Mouse (Mus musculus) heart, adult 18-20 months (tissue): ENCODE results near the gene Tecta. TPM values are rescaled to one million over a fixed set of nuclear protein-coding genes. Genes with fewer than 3 reads are reported as not detected.

ENCODE experiments used
- DNase-seq, 2 experiments: peaks; one replicate each; pipeline ENCODE4 v3.0.0; 2021 to 2022; ENCODE audit warnings: mixed read lengths in 1 of 2
- total RNA-seq, 2 experiments: library from RNA; stranded (reverse); gene quantifications; 2 replicates each; pipeline ENCODE4 v1.2.3; 2021

The Tecta gene
- total RNA-seq, 2 experiments from 2014 or later = not detected

DNA sequence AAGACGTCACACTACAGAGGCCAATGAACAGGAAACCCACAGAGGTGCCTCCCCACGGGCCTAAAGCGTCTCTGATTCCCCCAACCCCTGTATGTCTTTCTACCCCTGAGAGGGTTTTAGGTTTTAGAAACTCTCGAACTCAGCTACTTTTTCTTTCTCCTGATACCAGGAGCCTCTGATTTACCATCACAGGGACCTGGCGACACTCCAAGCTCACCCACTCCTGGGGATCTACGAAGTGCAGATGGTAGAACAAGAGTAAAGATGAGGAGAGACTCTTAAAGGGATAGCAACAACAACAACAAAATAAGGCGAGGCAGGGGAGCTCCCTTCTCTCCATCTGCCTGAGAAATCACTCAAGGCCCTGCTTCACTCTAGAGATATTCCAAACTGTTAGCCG is 12.7 kb downstream of the Tecta start:
- no peak for DNase-seq

DNA sequence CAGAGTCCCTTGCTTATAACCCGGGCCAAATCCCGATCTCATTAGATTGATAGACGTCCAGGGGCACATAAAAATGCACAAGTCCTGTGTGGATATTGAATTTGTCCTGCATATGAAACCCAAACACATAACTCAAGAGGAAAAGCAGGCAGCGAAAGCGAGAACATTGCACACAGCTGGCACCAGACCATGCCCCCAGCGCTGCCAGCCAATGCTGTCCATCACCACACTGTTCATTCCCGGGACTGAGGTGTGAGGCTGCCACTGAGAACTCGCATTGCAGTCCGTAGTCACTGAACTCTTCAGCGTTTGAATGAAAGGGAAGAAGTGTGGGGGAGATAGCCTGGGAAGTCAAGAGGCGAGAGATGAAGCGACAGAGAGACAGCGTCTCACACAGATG is 14.1 kb downstream of the Tecta start:
- no peak for DNase-seq

DNA sequence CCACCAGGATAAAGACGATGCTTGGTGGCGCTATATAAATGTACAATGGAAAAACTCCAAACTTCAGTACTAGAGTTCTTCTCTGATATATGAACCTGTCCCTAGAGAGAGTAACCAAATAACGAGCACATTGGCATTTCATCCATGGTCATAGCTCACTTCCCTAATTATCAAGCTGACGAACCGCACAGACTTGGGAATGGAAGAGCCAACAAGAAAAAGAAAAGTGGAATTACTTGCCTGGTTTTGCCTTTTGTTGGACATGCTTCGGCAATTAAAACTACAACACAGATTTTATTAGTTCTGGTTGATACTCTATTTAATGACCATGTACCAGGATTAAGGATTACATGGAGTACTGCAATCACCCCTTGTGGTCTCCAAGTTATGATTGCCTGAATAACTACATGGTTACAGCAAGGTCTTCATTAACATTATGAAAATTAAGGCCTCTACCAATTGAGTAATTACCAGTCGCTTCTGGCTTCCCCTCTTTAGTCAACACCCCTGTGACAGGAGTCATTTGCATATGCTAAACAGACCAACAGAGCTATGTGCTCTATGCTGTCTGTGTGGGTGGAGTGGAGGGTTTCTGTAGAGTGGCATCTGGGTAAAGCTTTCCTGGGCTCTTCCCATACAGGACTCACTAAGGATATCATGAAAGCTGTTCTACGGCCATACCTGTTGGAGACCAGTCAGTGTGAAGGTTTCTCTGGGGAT is 16.9 kb downstream of the Tecta start:
- DNase-seq = no peak

DNA sequence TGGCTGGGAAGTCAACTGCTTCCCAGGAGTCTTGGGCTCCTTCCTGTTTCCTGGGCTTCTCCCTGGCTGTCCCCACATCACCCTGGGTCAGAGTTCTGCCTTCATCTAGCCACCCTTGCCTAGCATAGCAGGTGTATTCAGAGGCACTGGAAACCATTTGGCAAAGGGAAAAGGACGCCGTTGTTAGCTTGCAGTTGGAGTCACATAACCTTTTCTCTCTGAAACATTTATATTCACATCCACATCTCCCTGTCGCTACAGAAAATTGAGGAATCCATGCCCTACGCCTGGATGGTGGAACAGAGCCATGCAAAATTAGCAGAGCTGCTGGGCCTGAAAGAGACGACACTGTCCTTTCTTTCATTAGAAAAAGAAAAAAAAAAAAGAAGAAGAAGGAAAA is 17.7 kb downstream of the Tecta start:
- no peak for DNase-seq

DNA sequence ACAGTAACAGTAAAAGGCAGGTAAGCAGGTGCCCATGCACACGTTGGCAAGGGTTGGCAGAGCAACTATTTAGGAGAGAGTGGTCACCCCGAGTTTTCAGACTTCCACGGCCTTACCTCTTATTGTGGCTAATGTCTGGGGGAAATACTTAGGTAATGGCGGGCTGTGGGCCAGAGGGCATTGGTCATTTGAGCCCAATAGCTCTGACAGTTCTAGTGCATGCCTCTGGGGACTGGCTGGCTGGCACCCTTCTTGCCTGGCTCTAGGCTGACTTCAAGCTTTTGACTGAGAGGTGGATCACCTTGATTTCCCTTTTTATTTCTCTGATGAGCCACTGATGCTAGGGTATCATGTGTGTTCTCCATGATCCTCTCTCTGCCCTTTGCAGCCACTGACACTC is 21.7 kb downstream of the Tecta start:
- no peak for DNase-seq

DNA sequence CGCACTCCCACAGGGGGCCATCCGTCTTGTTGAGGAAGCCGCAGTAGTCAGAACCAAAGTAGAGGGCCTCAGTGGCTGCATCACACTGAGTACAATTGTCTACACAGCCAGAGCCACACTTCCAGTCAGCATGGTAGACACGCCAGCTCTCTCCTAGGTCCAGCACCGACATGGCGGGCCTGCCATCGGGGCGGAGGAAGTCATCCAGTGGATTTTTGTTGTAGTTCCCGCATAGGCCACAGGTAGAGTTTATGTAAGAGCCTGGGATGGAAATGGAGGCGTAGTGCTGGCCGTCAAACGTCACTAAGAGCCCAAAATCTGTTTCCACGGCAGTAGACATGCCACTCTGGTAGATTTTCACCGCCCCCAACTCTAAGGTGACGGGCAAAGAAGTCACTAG is 22.1 kb downstream of the Tecta start:
- no peak for DNase-seq

DNA sequence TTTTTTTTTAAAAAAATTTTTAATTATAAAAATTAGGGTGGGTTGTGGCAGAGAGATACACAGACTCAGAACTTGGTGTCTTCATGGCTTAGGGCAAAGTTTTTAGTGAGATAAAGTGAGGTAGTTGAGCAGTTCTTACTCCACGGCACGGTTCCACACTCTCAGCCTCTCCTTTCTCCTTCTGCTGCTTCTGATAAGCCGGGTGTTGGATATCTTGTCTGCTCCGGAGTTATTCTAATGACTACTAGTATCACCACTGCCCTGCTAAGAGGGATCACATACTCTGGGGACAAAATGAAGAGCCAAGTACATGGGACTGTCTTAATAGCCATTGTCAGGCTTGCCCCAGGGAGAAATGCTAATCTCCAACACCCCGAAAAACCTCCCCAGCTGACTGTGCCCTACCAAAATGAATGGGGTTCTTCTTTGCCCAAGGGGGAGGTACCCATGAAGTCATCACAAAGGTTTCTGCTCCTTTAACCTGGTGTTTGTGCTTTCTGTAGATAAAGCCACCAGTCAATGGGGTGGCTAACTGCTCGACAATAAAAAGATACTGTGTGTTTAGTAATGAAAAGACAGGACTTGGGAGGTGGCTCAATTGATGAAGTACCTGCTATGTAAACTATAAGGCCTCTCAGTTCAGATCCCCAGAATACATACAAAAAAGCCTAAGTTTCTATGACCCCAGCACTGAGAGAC is 27.9 kb downstream of the Tecta start:
- DNase-seq = no peak

DNA sequence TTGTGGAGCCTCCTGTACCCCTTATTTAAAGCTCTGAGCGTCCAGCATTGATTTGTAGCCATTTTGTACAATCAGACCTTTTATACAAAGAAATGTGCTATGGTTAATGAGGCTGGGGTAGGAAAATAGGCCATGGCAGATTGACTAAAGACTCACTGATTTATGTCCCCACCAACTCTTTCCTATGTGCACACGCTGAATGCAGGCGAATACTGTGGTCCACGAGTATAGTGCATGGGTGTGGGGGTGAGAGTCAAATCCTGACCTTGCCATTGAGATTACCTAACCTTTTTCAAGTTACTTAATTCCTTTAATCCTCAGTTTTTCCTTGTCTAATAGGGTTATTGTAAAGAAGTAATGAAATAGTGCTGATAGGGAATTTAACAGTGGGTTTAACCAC is 42.1 kb downstream of the Tecta start:
- DNase-seq = no peak

DNA sequence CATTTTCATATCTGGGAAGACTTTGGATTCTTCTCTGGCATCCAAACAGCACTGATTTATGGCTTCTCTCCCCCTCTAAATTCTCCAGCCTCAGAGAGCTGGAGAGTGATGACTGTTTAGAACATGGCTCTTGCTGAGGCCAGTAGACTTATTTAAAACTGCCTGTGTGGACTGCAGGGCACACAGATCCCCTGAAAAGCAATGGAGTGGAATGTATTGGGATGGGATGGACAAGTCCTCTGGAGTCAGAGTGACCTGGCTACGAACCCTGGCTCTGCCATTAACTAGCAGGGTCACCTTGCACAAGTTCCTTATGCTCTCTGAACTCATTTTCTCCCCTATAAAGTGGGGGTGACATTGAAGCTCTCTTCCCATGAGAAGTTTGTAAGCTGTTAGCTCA is 44.9 kb downstream of the Tecta start:
- DNase-seq = no peak

DNA sequence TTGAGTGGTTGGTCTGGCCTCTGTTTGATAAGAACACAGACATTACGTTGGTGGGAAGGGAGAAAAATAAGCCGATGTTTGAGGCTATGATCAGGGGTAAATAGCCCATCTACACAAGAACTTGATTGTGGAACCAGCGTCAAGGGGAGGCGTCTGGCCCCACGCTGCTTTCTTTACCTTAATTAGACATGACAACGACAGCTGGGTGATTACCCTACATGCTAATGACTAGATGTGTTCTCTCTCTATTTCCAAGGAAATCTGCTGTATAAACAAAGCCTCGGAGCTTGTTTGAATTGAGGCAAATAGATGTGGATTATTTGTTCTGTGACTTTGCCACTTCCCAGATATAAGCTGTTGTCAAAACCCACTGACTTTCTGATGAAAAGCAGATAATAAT is 49.9 kb downstream of the Tecta start:
- no peak for DNase-seq

DNA sequence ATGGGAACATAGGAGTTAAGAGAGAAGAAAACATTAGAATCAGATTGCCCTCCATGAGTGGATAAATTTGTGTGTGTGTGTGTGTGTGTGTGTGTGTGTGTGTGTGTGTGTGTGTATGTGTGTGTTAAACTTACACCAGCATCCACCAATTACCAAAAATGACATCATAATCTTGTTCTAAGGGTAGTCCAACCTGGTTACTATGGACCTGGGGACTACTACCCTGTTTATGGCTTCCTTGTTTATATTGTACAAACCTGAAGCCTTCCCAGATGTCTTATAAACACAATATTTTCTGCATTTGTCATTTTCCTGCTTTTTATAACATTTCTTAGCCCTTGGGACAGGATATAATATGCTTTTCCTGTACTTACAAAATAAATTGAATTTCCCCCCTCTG is 53.4 kb downstream of the Tecta start:
- DNase-seq = no peak

DNA sequence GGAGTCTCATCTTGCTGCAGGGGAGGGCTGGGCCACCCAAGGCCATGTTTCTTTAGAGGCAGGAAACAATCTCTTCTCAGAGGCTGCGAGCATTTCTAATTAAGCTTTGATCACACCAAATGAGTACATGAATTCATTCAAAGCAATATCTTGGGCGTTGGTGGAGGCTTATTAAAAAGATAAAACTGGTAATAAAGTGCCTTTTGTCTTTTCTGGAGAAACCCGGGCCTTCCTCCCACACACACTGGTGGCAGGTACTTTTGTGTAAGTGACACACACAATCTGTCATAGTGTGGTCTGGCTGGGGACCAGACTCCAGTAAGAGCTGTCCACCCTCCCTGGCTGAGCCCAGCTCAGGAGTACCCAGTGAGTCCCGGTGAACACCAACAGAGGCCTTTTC is 60.6 kb downstream of the Tecta start:
- DNase-seq = no peak

DNA sequence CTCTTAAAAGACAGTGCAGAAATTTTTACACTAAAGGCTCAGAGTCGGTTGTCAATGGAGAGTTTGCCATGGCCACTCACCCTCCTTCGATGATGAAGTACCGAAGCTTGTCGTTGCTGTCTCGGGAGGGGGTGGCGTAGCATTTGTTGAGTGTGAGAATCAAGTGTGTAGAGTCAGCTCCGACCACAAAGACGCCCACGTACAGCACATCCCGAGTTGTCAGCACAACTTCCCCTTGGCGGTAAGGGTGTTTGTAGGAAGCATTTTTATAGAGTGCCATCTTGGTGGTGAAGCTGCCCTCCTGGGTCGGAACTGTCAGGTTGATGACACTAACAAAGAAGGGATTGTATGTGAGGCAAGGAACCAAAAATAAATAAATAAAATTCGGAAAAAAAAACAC is 62.7 kb downstream of the Tecta start:
- no peak for DNase-seq

DNA sequence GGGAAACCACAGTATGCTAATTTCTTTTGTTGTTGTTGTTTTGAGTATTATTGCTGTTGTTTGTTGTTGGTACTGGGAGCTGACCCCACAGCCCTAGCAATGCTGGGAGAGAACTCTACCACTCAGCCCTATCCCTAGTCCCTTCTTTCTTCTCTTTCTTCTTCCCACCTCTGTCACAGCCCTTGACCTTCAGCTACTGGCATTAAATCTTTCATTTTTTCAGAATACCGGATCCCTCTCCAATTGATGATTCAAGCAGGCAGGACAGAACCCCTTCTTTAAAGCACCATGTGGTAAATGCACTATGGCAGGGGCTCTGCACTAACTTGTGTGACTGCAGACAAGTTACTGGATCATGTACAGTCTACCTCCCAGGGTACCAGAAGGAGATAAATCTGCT is 63.2 kb downstream of the Tecta start:
- DNase-seq = no peak

DNA sequence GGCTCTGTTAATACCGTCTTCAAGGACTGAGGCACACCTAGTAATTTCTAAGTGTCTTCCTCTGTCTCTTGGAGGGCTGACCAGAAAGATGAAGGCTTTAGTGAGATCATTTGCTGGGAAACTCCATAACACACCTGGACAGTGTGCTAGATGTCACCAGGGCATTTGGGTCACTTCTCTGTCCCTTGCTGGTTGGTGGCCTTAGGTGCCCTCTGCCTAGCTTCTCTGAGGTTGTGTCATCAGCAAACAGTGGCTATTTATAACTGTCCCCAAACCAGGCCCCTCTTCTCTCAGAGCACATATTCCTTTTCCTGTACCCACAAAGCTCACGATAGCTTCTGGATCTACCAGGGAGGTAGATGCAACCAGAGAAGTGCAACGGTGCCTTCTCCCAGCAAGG is 64.8 kb downstream of the Tecta start:
- no peak for DNase-seq

DNA sequence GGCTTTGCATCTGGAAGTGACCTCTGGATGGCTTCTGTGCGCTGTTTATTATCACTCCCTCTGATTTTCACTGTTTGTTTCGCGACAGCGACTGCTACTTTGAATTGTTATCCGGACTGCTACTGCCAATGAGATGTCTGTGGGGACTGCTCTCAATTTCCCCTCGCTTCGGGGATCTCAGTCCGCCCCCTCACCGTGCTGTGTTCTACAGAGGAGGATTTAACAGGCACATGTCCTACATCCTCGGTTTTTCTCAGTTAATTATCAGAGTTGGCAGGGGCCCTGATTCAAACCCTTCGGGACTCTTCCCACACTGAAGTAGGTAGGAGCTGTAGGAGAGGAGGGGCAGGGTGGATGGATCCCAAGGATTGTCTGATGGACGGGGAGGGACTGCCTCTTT is 67.0 kb downstream of the Tecta start:
- DNase-seq = no peak

DNA sequence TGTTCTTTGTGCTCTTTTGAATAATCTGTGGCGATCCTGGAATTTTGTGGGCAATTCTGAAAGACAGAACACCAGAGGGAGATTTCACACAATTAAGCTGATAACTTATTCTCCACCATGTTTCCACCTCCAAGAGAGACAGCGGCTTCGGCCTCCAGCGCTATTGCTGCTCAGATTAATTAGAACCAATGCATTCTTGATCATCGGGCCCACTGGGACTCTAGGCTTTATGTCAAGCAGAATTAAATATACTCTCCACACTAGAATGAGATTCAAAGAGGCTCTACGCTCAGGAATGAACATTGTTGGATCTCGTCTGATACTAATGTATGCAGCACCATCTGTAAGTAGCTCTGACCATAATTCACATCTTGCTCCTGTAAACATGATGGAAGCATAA is 68.4 kb downstream of the Tecta start:
- no peak for DNase-seq

DNA sequence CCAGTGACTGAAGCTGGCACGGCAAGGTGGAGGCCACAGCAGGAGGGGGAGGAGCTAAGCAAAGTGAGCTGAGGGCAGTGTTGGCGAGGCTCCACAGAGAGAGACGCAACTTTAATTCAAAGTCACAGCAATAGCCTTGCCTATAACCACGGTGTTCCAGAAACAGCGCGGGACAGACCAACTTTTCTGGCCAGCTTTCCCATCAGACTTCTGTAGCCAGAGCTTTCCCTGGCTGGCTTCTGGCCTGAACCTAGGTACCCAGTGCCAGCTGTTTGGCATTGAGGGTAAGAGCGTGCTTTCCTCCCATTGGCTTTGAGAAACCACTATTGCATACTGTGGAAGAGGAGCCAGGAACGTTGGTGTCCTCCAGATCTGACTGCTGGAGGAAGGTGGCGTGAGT is 70.0 kb downstream of the Tecta start:
- peak; percentile 50 to 74 for DNase-seq

DNA sequence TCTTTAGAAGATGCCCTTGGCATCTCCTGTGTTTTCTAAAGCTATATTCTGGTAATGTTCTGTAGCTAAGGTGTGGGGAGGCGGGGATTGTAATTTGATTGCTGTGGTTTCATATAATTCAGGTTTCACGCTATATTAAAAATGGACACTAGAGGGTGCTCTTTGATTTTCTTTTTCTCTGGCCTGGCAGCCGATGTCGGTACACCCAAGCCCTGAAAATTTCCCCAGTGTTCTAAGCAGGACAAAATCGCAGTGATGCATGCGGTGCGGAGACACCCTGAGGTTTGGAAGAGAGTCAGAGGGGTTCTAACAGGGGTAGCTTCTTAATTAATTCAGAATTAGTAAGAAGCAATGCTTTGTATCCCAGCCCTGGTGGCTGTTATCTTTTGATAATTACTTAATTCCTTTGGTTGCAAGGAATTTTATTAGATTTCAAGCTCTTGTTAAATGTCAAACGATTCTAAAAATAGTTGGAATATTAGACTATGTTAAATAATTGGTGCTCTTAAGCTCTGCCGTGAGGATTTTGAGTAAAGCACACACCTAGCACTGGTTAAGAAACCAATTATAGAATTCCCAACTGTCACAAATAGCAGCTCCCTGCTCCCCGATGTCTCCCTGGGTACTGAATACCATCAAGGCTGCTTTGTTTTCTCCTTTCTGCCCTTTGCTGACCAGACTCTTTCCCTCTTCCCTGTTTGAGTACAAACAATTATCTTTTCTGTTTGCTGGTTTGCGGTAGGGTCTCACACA is 72.9 kb downstream of the Tecta start:
- DNase-seq = peak; percentile 25 to 67

DNA sequence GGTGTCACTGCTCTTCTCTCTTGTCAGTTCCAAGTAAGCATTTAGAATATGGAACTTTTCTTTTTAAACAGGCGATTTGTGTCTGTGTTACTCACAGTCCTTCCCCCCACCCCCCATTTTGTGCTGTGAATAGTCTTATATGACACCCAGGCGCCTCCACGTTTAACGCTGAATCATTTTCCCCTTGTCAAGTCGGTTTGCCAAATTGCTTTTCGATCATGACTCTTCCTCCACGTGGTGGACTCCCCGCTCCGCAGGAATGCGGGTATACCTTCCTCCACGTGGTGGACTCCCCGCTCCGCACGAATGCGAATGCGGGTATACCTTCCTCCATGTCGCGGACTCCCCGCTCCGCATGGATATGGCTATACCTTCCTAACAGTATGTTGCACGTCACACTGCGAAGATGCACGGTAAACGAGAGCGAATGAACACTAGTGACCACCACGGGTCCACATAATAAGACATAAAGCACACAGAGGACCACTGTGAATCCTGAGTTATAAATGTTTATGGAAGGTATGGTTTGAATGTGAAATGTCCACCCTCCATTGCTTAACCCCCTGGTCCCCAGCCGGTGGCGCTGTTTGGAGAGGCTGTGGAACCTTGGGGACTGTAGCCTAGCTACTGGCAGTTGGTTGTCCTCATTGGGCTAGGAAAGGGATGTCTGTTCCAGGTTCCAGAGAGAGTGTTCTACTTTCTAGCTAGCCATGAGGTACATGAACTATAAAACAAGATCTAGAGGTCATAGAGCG is 74.9 kb downstream of the Tecta start:
- DNase-seq = no peak

DNA sequence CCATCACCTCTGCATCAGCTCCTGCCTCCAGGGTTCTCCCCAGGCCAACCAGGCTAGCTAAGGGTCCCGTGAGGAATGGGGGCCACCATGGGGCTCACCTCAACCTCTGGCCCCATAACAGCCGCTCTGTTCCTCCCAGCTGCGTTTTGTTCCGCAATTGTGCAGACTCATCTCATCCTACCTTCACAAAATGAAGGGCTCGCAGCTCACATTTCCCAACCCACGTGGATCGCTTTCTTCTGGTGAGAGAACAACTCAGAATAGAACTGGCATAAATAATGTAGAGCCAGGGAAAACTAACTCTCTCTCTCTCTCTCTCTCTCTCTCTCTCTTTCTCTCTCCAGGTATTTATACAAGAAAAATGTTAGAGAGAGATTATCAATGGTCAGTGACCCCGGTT is 76.5 kb downstream of the Tecta start:
- no peak for DNase-seq

DNA sequence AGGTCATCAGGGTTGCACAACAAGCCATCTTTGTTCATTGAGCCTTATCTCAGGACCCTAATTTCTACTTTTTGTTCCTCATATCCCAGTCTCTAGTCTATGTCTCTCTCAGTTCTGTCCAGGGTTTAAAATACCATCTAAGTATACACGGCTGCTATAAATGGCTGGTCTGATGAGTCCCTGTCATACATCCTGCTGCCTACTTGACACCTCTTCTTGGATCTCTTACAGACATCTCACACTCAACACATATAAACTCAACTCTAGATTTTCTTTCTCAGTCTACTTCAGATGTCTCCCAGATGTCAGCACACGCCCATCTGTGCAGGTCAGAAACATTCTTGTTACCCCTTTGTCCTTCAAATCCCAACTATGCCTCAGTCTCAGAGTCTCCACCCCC is 78.3 kb downstream of the Tecta start:
- no peak for DNase-seq

DNA sequence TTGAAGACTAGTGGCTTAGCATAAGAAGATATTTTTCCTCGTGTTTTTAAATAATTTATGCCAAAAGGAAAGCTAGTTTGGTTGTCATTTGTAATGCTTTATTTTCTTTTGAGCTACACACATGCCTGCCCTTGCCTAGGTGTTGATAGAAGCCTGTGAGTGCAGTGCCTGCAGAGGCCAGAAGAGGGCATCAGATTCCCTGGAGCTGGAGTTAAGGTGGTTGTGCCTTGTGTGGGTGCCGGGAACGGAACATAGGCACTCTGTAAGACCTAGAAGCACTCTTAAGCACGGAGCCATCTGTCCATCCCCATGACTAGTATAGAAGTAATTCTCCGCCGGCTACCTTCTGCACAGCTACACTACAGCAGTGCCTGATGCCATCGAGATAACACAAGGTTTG is 79.1 kb downstream of the Tecta start:
- DNase-seq = no peak
